Mouse (Mus musculus): Measurements from ENCODE around the gene Abi3. TPM values are rescaled to one million over a fixed set of nuclear protein-coding genes. Genes with fewer than 3 reads are reported as not detected.

Gene Abi3
- polyA plus RNA-seq, 1 experiment: 94.9 TPM

GRCm38 (mm10) chr11:95815412-95815811 lies 26.9 kb downstream of the Abi3 start:
- peaks cover 49% of the 10 kb centered on the region for H3K27me3 ChIP-seq (replicated peaks)
- TF ChIP-seq GATA1 (IDR thresholded peaks at IDR 0.05; ENCODE audit: borderline replicate concordance, low read length) (no peak), FLI1 (IDR thresholded peaks at IDR 0.05; ENCODE audit: low read length) (no peak)
- H3K4me1 ChIP-seq: peaks cover 12% of the 10 kb centered on the region
- H3K36me3 ChIP-seq (replicated peaks; ENCODE audit: low read length): no peaks in the 10 kb centered on the region
- H3K4me3 ChIP-seq (replicated peaks): no peak overlapping the region
- peaks cover 29% of the 10 kb centered on the region for H3K9me3 ChIP-seq

GRCm38 (mm10) chr11:95814857-95815256 lies 27.4 kb downstream of the Abi3 start:
- TF ChIP-seq FLI1 (IDR thresholded peaks at IDR 0.05; ENCODE audit: low read length) (no peak), GATA1 (IDR thresholded peaks at IDR 0.05; ENCODE audit: borderline replicate concordance, low read length) (no peak)
- peaks cover 50% of the 10 kb centered on the region for H3K27me3 ChIP-seq (replicated peaks)
- peaks cover 29% of the 10 kb centered on the region for H3K9me3 ChIP-seq

GRCm38 (mm10) chr11:95814101-95814500 lies 28.2 kb downstream of the Abi3 start:
- Histone ChIP-seq H3K4me3 (replicated peaks) (no peak overlapping the region), H3K36me3 (replicated peaks; ENCODE audit: low read length) (no peaks in the 10 kb centered on the region), H3K9me3 (peaks cover 29% of the 10 kb centered on the region), H3K4me1 (peaks cover 24% of the 10 kb centered on the region), H3K27me3 (replicated peaks) (peaks cover 44% of the 10 kb centered on the region)
- TF ChIP-seq FLI1 (IDR thresholded peaks at IDR 0.05; ENCODE audit: low read length): no peak

More at GRCm38 (mm10) chr11:95814857-95815256, 27.4 kb downstream of the Abi3 start:
- Histone ChIP-seq H3K4me3 (replicated peaks) (no peak overlapping the region), H3K4me1 (peaks cover 17% of the 10 kb centered on the region), H3K36me3 (replicated peaks; ENCODE audit: low read length) (no peaks in the 10 kb centered on the region)

- H3K36me3 ChIP-seq (replicated peaks; ENCODE audit: low read length): peaks cover 6% of the 10 kb centered on the region
- peaks cover 33% of the 10 kb centered on the region for H3K9me3 ChIP-seq
- peaks cover 35% of the 10 kb centered on the region for H3K27me3 ChIP-seq (replicated peaks)
- H3K4me1 ChIP-seq: peaks cover 43% of the 10 kb centered on the region
- TF ChIP-seq FLI1 (IDR thresholded peaks at IDR 0.05; ENCODE audit: low read length) (no peak), GATA1 (IDR thresholded peaks at IDR 0.05; ENCODE audit: borderline replicate concordance, low read length) (no peak)
- no peak overlapping the region for H3K4me3 ChIP-seq (replicated peaks)
Measured at GRCm38 (mm10) chr11:95812224-95812623, 30.1 kb downstream of the Abi3 start.

DNA sequence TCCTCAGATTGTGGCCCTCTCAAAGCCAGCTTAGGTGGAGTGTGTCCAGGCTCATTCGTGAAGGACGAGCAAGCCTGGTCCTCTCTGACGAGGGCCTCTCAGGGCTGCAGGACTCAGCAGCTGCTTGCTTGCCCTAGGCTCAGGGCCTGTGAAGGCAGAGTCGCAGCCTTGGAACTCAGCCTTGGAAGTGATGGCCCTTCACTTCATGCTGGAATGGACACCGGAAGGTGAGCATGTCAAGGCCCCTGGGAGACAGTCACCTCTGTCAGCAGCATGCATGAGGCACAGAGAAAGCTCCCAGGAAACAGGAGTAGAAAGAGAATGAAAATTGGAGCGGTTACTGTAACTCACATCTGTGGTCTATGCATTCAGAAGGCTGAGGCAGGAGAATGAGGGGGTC lies 30.5 kb downstream of the Abi3 start:
- H3K4me1 ChIP-seq: peaks cover 45% of the 10 kb centered on the region
- H3K36me3 ChIP-seq (replicated peaks; ENCODE audit: low read length): peaks cover 8% of the 10 kb centered on the region
- peaks cover 33% of the 10 kb centered on the region for H3K27me3 ChIP-seq (replicated peaks)
- TF ChIP-seq GATA1 (IDR thresholded peaks at IDR 0.05; ENCODE audit: borderline replicate concordance, low read length) (no peak), FLI1 (IDR thresholded peaks at IDR 0.05; ENCODE audit: low read length) (no peak)
- H3K9me3 ChIP-seq: peaks cover 38% of the 10 kb centered on the region
- no peak overlapping the region for H3K4me3 ChIP-seq (replicated peaks)

- Histone ChIP-seq H3K4me1 (peaks cover 52% of the 10 kb centered on the region), H3K9me3 (peaks cover 41% of the 10 kb centered on the region)
Measured at GRCm38 (mm10) chr11:95810828-95811227, 31.4 kb downstream of the Abi3 start.

GRCm38 (mm10) chr11:95809603-95810002 lies 32.7 kb downstream of the Abi3 start:
- Histone ChIP-seq H3K9me3 (peaks cover 30% of the 10 kb centered on the region), H3K4me3 (replicated peaks) (peak overlapping the region; percentile 54), H3K4me1 (peaks cover 63% of the 10 kb centered on the region), H3K27me3 (replicated peaks) (peaks cover 30% of the 10 kb centered on the region), H3K36me3 (replicated peaks; ENCODE audit: low read length) (peaks cover 8% of the 10 kb centered on the region)
- no peak for TF ChIP-seq FLI1 (IDR thresholded peaks at IDR 0.05; ENCODE audit: low read length)
- TF ChIP-seq GATA1 (IDR thresholded peaks at IDR 0.05; ENCODE audit: borderline replicate concordance, low read length): no peak

More at GRCm38 (mm10) chr11:95810828-95811227, 31.4 kb downstream of the Abi3 start:
- TF ChIP-seq GATA1 (IDR thresholded peaks at IDR 0.05; ENCODE audit: borderline replicate concordance, low read length): no peak
- TF ChIP-seq FLI1 (IDR thresholded peaks at IDR 0.05; ENCODE audit: low read length): no peak
- Histone ChIP-seq H3K4me3 (replicated peaks) (no peak overlapping the region), H3K36me3 (replicated peaks; ENCODE audit: low read length) (peaks cover 8% of the 10 kb centered on the region), H3K27me3 (replicated peaks) (peaks cover 30% of the 10 kb centered on the region)

DNA sequence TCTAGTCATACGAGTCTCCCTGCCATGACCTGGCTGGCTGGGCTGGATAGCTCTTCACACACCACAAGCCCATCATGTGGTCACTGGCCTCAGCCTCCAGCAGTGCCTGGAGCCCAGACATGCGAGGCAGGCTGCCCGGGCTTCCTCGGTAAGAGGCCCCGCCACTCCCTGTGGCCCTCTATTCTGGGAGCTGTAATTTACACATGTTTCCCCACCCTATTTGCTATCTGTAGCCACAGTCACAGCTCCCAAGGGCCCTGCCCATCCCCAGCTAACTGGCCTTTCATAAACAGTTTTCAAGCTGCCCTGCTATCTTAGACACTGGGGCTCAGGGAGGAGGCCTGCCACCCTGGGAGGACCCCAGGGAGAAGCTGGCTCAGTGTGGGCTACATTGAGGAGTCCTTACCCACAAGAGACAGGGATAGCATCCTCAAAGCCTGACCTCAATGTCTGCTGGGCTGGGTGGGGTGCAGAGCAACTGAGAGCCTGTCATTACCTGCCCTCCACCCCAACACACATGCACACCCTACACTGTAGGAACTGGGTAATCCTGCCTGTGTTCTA lies 33.7 kb downstream of the Abi3 start:
- Histone ChIP-seq H3K27me3 (replicated peaks) (peaks cover 22% of the 10 kb centered on the region), H3K4me1 (peaks cover 63% of the 10 kb centered on the region), H3K36me3 (replicated peaks; ENCODE audit: low read length) (peaks cover 9% of the 10 kb centered on the region), H3K4me3 (replicated peaks) (peak overlapping the region; percentile 76), H3K9me3 (peaks cover 27% of the 10 kb centered on the region)
- TF ChIP-seq FLI1 (IDR thresholded peaks at IDR 0.05; ENCODE audit: low read length) (no peak), GATA1 (IDR thresholded peaks at IDR 0.05; ENCODE audit: borderline replicate concordance, low read length) (no peak)

- Histone ChIP-seq H3K9me3 (peaks cover 30% of the 10 kb centered on the region), H3K4me1 (peaks cover 63% of the 10 kb centered on the region), H3K27me3 (replicated peaks) (peaks cover 24% of the 10 kb centered on the region), H3K4me3 (replicated peaks) (peak overlapping the region; percentile 69), H3K36me3 (replicated peaks; ENCODE audit: low read length) (peaks cover 11% of the 10 kb centered on the region)
- TF ChIP-seq GATA1 (IDR thresholded peaks at IDR 0.05; ENCODE audit: borderline replicate concordance, low read length): no peak
- no peak for TF ChIP-seq FLI1 (IDR thresholded peaks at IDR 0.05; ENCODE audit: low read length)
Measured at GRCm38 (mm10) chr11:95807884-95808283, 34.4 kb downstream of the Abi3 start.

DNA sequence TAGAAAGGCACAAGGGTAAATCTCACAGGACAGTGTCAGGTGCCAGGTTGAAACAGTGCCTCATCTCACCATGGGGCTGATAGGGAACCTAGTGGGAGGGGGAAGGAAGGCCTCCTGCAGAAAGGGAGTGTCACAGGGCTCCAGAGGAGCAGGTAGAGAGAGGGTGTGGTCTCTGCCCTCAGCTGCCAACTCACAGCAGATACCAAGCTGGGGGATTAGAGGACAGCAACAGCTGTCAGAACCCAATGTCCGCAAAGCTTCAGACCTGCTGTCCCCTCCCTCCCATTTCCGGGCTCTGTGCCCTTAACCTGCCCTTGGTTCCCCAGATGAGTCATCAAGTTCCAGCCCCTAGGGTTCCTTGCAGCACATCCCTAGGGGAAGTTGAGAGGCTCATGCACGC lies 36.7 kb downstream of the Abi3 start:
- peaks cover 13% of the 10 kb centered on the region for H3K27me3 ChIP-seq (replicated peaks)
- peak overlapping the region; percentile 47 for H3K4me3 ChIP-seq (replicated peaks)
- peaks cover 30% of the 10 kb centered on the region for H3K9me3 ChIP-seq
- TF ChIP-seq FLI1 (IDR thresholded peaks at IDR 0.05; ENCODE audit: low read length) (no peak), GATA1 (IDR thresholded peaks at IDR 0.05; ENCODE audit: borderline replicate concordance, low read length) (no peak)
- H3K4me1 ChIP-seq: peaks cover 65% of the 10 kb centered on the region
- peaks cover 11% of the 10 kb centered on the region for H3K36me3 ChIP-seq (replicated peaks; ENCODE audit: low read length)
